Mouse (Mus musculus): Measurements from ENCODE around the gene Tmem147.

- no peak for TF ChIP-seq CTCF (conservative IDR thresholded peaks at IDR 0.05; ENCODE audit: low read length)
- TF ChIP-seq NANOG (IDR thresholded peaks at IDR 0.05; ENCODE audit: borderline replicate concordance, low read length): no peak
Measured at GRCm38 (mm10) chr7:30688325-30688724, 41.0 kb downstream of the Tmem147 start.
